Mouse (Mus musculus) heart, postnatal 25 days (tissue): Measurements from ENCODE around the gene Ttbk2. TPM values are rescaled to one million over a fixed set of nuclear protein-coding genes. Genes with fewer than 3 reads are reported as not detected.

Experiments
- total RNA-seq, 2 experiments: library from RNA; stranded (reverse); gene quantifications; 2 replicates each; pipeline ENCODE4 v1.2.3; 2021

Ttbk2 gene
- total RNA-seq, 2 experiments from 2014 or later = 12.4 to 15.4 TPM

Other genes with a start within 250 kb of the Ttbk2 start
- gene Haus2, start 241.2 kb downstream of the Ttbk2 start, total RNA-seq = 1 to 10 TPM; 8.6 to 9.3 TPM
- 10 to 100 TPM; 14.6 to 15.3 TPM for gene Lrrc57, start 241.1 kb downstream of the Ttbk2 start, total RNA-seq
- gene Stard9, start 221.5 kb downstream of the Ttbk2 start, total RNA-seq = 1 to 10 TPM; 8.2 to 9.7 TPM
- 10 to 100 TPM; 10.5 to 11.1 TPM for gene Cdan1, start 476 bp downstream of the Ttbk2 start, total RNA-seq
- 10 to 100 TPM; 21.6 to 22.1 TPM for gene Ubr1, start 120.1 kb upstream of the Ttbk2 start, total RNA-seq
- 1 to 10 TPM; 3.5 to 4.9 TPM for gene Tmem62, start 126.4 kb upstream of the Ttbk2 start, total RNA-seq
- gene Ccndbp1, start 157.8 kb upstream of the Ttbk2 start, total RNA-seq = 10 to 100 TPM; 27.9 to 33.7 TPM
- gene Epb42, start 186.5 kb upstream of the Ttbk2 start, total RNA-seq = under 1 TPM; 0.21 to 0.95 TPM
- not detected for gene Tgm5, start 235.2 kb upstream of the Ttbk2 start, total RNA-seq